ENCODE assay signal across 19 mouse cellular contexts in genomic region chr12:33092196-33092595, GRCm38 (mm10). TPM values are rescaled to one million over a fixed set of nuclear protein-coding genes. Genes with fewer than 3 reads are reported as not detected.
"Had no signal": no experiment of that assay in that cellular context is flagged by ENCODE, and none has a peak within 500 bp of the region (broad histone marks: within the 10 kb centered on the region; RNA-seq: fewer than 3 reads in every experiment).

No protein-coding gene starts in this region.

- H3K27ac ChIP-seq: neural tube, embryonic 12.5 days; neural tube, embryonic 13.5 days; neural tube, embryonic 15.5 days; stomach, embryonic 15.5 days; stomach, postnatal 0 days had no signal

- H3K4me1 ChIP-seq: neural tube, embryonic 12.5 days; neural tube, embryonic 13.5 days; neural tube, embryonic 15.5 days; stomach, embryonic 15.5 days had no signal

- H3K36me3 ChIP-seq: neural tube, embryonic 12.5 days; neural tube, embryonic 13.5 days; neural tube, embryonic 15.5 days; stomach, embryonic 15.5 days had no signal

- H3K9me3 ChIP-seq: neural tube, embryonic 12.5 days; neural tube, embryonic 13.5 days; neural tube, embryonic 15.5 days; stomach, embryonic 15.5 days had no signal

- H3K9ac ChIP-seq: neural tube, embryonic 12.5 days; neural tube, embryonic 13.5 days; neural tube, embryonic 15.5 days; stomach, embryonic 15.5 days had no signal

- H3K4me3 ChIP-seq: neural tube, embryonic 12.5 days; neural tube, embryonic 13.5 days; neural tube, embryonic 15.5 days; stomach, embryonic 15.5 days had no signal

- H3K4me2 ChIP-seq: neural tube, embryonic 12.5 days; neural tube, embryonic 13.5 days; neural tube, embryonic 15.5 days; stomach, embryonic 15.5 days had no signal

- DNase-seq: retina, postnatal 1 day; right cerebral cortex, adult 18-20 months; right cerebral cortex, postnatal 14 days; right cerebral cortex, postnatal 25 days; right cerebral cortex, postnatal 4 days; spleen, adult 18-20 months; thymus, adult 18-20 months; thymus, adult 2 months; thymus, postnatal 14 days; thymus, postnatal 25 days; thymus, postnatal 36 days; thymus, postnatal 4 days had no signal

- H3K27me3 ChIP-seq: neural tube, embryonic 13.5 days; neural tube, embryonic 15.5 days; stomach, embryonic 15.5 days had no signal

RNA-seq across cellular contexts. Expression of gene Cdhr3, which starts 0.5 kb away (rescaled TPM):
- total RNA-seq: neutrophil, adult 5-6 weeks had no signal
- polyA plus RNA-seq: urinary bladder, adult 2 months had no signal
